Mouse (Mus musculus) adipocyte (in vitro differentiated cells): Measurements from ENCODE around the gene Pcbp3.
A peak's percentile ranks its signal among the peaks of the same experiment; 100 is the strongest.

ENCODE experiments used
- DNase-seq: peaks from one replicate; pipeline ENCODE4 v3.0.0-alpha.2; 2016; ENCODE audit warnings: low spot score

Gene Pcbp3

DNA sequence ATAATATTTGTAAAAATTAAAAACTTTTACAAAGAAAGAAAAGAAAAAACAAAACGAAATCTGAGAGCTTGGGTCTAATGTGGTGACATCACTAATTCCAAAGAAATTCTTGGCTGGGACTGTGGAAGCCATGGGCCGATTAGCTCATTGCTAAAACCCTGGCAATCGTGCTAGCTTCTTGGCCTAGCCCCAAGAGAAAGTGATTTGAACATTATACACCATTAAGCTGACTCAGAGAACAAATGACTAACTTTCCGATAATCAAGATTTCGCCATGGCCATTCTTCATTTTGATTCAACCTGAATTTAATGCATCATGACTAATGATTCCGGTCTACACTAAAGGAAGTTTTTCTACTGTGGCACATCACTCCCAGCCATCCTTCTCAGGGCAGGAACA lies 30.6 kb downstream of the Pcbp3 start:
- DNase-seq = peak; percentile 94

DNA sequence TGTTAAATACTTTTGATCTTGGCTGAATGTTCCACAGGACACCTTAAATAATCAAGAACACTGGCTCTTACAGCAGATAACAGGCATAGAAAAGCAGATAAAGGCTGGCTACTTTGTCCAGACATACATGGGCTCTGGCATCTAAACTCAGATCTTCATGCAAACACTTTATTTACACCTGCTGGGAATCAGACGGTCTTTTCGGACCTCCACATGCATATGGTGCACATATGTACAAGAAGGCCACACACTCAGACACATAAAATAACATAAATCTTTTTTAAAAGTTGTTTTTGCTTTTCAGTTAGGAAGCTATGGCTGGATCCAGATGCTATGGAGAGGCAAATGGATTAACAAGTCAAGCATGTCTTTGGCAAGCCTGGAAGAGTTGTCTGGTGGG lies 37.2 kb downstream of the Pcbp3 start:
- DNase-seq = no peak

DNA sequence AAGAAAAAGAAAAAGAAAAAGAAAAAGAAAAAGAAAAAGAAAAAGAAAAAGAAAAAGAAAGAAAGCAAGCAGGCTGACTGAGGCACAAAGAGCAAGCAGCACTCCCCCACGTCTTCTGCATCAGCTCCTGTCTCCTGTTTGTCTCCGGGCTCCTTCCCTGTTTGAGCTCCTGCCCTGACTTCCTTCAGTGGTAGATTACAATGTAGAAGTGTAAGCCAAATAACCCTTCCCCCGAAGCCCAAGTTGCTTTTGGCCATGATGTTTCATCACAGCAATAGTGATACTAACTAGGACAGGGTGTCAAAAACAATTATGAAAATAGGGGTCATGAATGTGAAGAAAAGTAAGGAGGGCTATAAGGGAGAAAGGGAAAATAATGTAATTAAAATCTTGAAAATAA lies 43.6 kb downstream of the Pcbp3 start:
- peak; percentile 64 for DNase-seq

GRCm38 (mm10) chr10:76906434-76906833 lies 55.3 kb downstream of the Pcbp3 start:
- DNase-seq = no peak

GRCm38 (mm10) chr10:76905935-76906341 lies 55.7 kb downstream of the Pcbp3 start:
- DNase-seq = no peak

- DNase-seq = no peak
These were observed 58.0 kb downstream of the Pcbp3 start for GRCm38 (mm10) chr10:76903694-76904093.

GRCm38 (mm10) chr10:76903099-76903498 lies 58.6 kb downstream of the Pcbp3 start:
- DNase-seq = peak; percentile 66

- DNase-seq = peak; percentile 71
These were observed 59.1 kb downstream of the Pcbp3 start for GRCm38 (mm10) chr10:76902588-76902987.

- DNase-seq = no peak
These were observed 63.3 kb downstream of the Pcbp3 start for GRCm38 (mm10) chr10:76898428-76898827.

DNA sequence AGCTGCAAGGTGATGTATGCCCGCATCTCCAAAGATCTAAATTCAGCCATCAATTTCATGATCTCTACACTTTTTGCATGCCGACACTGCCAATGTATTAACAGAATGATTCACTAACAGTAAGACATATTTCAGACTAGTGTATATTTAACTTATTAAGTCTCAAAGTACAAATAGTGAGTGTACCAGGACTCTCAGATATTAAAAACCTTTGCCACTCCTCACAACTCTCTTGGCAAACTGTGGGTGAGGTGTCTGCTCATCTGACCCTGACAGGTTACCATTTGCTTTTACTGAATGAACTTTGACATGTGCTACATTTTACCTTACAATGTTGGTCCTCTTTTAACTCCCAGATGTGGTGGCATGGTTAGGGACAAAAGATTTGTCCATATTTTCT lies 70.2 kb downstream of the Pcbp3 start:
- DNase-seq = no peak

- DNase-seq = no peak
These were observed 78.0 kb downstream of the Pcbp3 start for GRCm38 (mm10) chr10:76883442-76884244.

DNA sequence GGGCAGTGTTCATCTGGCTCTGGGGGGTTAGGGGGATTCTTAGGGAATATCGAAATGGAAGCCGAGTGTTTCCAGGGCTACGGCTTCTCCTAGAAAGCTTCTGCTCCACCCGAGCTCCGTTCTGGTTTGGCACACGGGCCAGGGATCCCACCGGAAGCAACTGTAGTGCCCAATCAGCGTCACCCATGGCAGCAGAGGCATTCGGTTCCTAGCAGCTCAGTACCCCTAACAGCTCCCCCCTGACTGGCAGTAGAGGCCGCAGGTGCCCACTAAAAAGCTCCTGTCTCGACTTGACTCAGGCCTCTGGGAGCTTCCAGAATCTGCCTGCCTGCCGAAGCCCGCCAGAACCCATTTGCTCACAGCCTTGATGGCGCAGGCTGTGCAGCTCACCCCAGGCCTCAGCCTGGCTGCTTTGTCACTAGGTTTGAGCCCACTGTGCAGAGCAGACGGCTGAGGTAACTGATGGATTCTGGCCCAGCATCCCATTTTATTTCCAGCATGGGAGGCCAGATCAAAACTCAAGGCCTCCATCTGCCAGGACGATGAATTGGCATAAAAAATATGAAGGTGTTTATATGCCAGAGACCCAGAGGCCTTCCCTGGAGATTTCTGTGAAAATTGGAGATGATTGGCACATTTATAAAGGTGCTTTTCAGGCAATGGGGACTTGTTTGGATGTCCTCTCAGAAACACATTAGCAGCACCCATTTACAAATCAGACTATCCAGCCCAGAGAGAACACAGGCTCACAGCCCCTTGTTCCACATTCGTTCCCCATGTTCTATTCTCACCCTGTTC lies 78.8 kb downstream of the Pcbp3 start:
- DNase-seq = no peak

DNA sequence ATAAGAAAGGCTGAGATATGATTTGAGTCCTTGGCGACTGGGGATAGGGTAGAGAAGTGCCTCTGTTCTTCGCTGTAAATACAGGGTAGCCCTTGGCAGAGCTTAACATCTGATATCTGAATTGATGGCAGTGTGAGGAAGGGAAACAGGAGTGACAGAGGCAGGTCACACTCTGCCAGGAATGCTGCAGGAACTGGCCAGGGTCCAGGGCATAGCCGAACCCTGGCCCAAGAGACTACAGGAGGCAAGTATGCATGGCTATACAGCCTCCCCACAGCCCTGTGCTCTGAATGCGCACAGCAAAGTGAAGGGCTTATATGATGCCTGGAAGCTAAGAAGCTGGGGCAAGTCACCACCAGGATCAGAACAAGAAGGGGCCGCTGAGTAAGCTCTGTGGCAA lies 79.8 kb downstream of the Pcbp3 start:
- no peak for DNase-seq

- no peak for DNase-seq
These were observed 86.4 kb downstream of the Pcbp3 start for GRCm38 (mm10) chr10:76875310-76875709.

DNA sequence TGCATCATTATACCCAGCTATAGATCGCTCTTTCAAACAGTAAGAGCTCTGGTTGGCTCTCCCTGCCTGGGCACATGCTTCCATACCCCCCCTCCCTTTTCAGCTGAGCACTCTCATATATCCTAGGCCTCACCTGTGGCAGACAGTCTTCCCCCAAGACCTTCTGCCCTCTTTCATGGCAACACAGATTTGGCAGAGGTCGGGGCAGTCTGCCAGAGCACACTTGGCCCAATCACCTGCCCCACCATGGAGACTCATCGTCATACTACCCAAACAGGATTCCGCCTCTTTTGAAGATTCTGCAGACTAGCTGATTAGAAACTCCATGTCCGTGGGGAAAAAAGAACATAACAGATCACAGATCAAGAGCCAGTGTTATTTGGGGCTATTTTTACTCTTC lies 86.8 kb downstream of the Pcbp3 start:
- DNase-seq = no peak

GRCm38 (mm10) chr10:76874398-76874797 lies 87.3 kb downstream of the Pcbp3 start:
- no peak for DNase-seq

DNA sequence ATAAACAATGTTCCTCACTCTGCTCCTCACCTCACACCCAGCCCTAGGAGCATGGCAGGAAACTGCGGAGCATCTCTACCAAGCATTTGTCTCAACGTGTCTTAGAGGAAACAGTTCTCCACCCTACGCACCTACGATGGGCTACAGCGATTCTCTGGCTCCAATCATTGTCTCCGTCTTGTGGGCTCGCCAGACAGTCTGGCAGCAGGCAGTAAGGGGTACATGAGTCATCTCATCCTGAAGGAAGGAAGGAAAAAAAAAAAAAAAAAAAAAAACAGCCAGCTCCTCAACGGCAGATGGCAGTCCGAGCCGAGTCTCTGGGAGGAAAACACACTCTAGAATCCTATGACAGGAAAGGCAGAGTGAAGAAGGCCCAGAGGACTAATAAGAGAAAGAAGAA lies 87.7 kb downstream of the Pcbp3 start:
- peak; percentile 67 for DNase-seq

- DNase-seq = no peak
These were observed 89.0 kb downstream of the Pcbp3 start for GRCm38 (mm10) chr10:76872736-76873135.

GRCm38 (mm10) chr10:76865936-76866335 lies 95.8 kb downstream of the Pcbp3 start:
- no peak for DNase-seq

DNA sequence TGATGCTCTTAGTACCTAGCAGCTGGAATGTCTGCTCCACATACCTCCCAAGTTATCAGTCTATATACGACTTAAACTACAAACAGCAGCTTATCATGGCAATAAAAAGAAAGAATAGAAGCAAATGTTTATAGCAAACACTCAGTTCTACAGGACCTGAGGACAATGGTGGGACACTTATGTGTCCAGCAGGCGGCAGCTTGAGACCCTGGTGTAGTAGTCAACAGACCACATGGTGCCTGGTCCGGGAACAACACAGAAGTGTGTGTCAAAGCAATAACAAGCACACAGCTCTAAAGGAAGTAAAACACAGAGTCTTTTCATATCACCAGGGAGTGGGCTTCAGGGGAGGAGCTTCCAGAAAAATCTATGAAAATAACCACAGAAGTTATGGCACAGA lies 100.7 kb downstream of the Pcbp3 start:
- no peak for DNase-seq

GRCm38 (mm10) chr10:76859355-76860127 lies 102.1 kb downstream of the Pcbp3 start:
- no peak for DNase-seq

DNA sequence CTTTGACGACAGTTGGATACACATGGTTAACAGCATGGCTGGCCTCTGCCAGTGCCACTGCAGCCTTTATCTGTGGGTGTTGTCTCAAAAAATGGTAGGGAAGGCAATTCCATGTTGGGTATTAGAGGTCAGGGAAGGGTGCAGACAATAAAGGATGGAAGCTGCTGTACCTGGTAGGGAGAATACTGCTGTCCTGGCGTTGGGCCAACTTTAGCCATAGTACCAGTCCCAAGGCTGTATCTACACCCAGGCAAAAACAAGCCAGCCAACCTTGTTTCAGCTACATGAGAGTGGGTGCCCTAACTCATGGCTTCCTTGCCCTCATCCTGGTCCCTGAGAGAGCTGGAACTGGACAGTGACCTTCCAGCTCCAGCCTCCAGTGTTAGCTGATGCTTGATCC lies 103.8 kb downstream of the Pcbp3 start:
- DNase-seq = no peak

DNA sequence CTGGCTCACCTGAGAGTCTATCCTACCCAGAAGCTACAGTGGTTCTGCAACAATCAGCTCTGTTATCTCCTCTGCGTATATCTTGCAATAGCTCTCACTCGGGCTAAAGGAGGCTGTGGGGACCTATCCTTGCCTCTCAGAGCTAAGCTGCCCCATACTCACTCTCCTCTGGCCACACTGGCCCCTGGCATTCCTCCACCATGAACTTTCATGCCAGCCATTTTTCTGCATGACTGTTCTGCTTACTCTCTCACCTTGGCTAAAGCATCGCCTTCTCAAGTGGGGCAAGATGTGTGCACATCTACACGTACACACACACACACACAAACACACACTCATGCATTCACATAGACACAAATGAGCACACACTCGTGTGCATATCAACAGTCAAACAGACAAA lies 115.2 kb downstream of the Pcbp3 start:
- DNase-seq = no peak
